Mouse (Mus musculus): ENCODE results near the gene Tox2. TPM values are rescaled to one million over a fixed set of nuclear protein-coding genes. Genes with fewer than 3 reads are reported as not detected.

Gene Tox2
- polyA plus RNA-seq, 1 experiment from 2014 or later, result 5.1 TPM

DNA sequence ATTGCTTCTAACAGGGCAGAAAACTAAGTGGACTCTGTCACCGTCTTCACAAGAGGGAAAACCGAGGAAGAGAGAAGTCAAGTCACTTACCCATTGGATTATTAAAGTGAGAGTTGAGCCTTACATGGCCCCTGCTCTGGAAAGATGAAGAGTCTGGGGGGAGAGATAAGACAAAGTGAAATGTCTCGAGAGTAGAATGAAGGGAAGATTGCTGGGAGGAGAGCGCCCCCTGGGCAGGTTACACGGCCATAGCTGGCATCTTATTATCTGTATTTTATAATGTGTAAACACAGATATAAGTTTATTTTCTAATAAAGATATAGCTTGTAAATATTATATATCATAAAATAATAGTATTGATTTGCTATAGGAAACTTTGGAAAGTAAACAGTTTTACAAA, 147.5 kb downstream of the Tox2 start:
- Histone ChIP-seq H3K4me3 (ENCODE audit: low read depth, low read length) (no peak overlapping the region), H3K9ac (ENCODE audit: low read depth, low read length) (no peak overlapping the region), H3K36me3 (ENCODE audit: control insufficient read depth, insufficient read depth, low read length) (no peaks in the 10 kb centered on the region), H3K4me1 (ENCODE audit: control insufficient read depth, insufficient read depth, low read length) (peaks cover 17% of the 10 kb centered on the region), H3K4me2 (ENCODE audit: low read depth, low read length) (no peak overlapping the region), H3K9me3 (ENCODE audit: control insufficient read depth, low read length) (no peaks in the 10 kb centered on the region), H3K27ac (replicated peaks; ENCODE audit: low read depth, low read length) (no peak overlapping the region), H3K27me3 (replicated peaks; ENCODE audit: control insufficient read depth, insufficient read depth, low read length) (no peaks in the 10 kb centered on the region)
- 53% methylated on average over 5 of the region's 5 CpGs for WGBS
- DNase-seq (ENCODE audit: low spot score) (no peak), ATAC-seq (ENCODE audit: low read depth) (no peak)

DNA sequence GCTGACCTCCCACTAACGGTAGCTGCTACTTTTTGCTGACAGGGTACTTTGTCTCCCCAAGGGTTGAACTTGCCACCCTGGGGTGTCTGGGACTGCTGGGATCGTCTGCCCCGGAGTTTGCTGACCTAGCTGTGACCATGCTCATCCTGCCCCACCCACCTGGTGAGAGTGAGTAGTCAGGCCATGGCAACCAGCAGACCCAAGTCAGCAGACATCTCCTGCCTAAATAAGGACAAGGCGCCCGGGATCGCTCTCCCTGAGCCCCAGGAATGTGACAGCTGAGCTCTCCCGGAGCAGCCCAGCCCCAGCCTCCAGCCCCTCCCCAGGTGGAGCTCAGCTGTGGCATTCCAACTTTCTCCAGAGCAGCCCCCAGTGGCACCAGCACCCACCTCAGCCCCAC, 150.8 kb downstream of the Tox2 start:
- Histone ChIP-seq H3K4me3 (ENCODE audit: low read depth, low read length) (no peak overlapping the region), H3K27me3 (replicated peaks; ENCODE audit: control insufficient read depth, insufficient read depth, low read length) (no peaks in the 10 kb centered on the region), H3K9ac (ENCODE audit: low read depth, low read length) (no peak overlapping the region), H3K4me1 (ENCODE audit: control insufficient read depth, insufficient read depth, low read length) (peaks cover 17% of the 10 kb centered on the region), H3K27ac (replicated peaks; ENCODE audit: low read depth, low read length) (no peak overlapping the region), H3K36me3 (ENCODE audit: control insufficient read depth, insufficient read depth, low read length) (no peaks in the 10 kb centered on the region), H3K9me3 (ENCODE audit: control insufficient read depth, low read length) (no peaks in the 10 kb centered on the region), H3K4me2 (ENCODE audit: low read depth, low read length) (no peak overlapping the region)
- ATAC-seq (ENCODE audit: low read depth) (peak; percentile 85), DNase-seq (ENCODE audit: low spot score) (peak; percentile 65)
- WGBS, result 9% methylated on average over 6 of the region's 7 CpGs

DNA sequence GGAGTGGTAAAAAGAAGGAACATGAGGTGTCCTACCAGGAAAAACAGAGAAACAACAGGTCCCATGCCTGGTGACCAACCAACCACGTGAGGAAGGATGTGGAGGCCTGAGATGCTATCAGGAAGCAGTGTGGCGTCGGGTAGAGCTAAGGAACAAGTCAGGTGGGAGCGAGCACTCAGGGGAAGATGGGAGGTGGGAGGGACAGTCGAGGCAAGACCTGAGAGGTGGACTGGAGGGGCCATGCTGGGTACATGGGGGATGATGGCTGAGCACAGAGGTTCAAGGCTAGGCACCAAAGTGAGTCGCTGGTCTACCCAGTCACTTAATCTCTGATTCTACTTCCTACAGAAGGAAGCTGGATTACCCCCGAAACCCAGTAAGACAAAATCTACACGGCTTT, 152.7 kb downstream of the Tox2 start:
- H3K36me3 ChIP-seq (ENCODE audit: control insufficient read depth, insufficient read depth, low read length), result no peaks in the 10 kb centered on the region
- peaks cover 7% of the 10 kb centered on the region for H3K4me1 ChIP-seq (ENCODE audit: control insufficient read depth, insufficient read depth, low read length)
- no peaks in the 10 kb centered on the region for H3K27me3 ChIP-seq (replicated peaks; ENCODE audit: control insufficient read depth, insufficient read depth, low read length)
- no peak overlapping the region for H3K4me2 ChIP-seq (ENCODE audit: low read depth, low read length)
- no peak overlapping the region for H3K9ac ChIP-seq (ENCODE audit: low read depth, low read length)
- DNase-seq (ENCODE audit: low spot score) (no peak), ATAC-seq (ENCODE audit: low read depth) (no peak)
- H3K27ac ChIP-seq (replicated peaks; ENCODE audit: low read depth, low read length), result no peak overlapping the region
- WGBS, result 84% methylated on average over 8 of the region's 8 CpGs
- H3K4me3 ChIP-seq (ENCODE audit: low read depth, low read length), result no peak overlapping the region
- H3K9me3 ChIP-seq (ENCODE audit: control insufficient read depth, low read length), result no peaks in the 10 kb centered on the region

GRCm38 (mm10) chr2:163356113-163356840, 153.4 kb downstream of the Tox2 start:
- no peak overlapping the region for H3K9ac ChIP-seq (ENCODE audit: low read depth, low read length)
- 78% methylated on average over 12 of the region's 12 CpGs for WGBS
- H3K36me3 ChIP-seq (ENCODE audit: control insufficient read depth, insufficient read depth, low read length), result no peaks in the 10 kb centered on the region
- H3K4me3 ChIP-seq (ENCODE audit: low read depth, low read length), result no peak overlapping the region
- peaks cover 7% of the 10 kb centered on the region for H3K4me1 ChIP-seq (ENCODE audit: control insufficient read depth, insufficient read depth, low read length)
- DNase-seq (ENCODE audit: low spot score) (peak; percentile 29), ATAC-seq (ENCODE audit: low read depth) (no peak)
- no peak overlapping the region for H3K4me2 ChIP-seq (ENCODE audit: low read depth, low read length)
- no peak overlapping the region for H3K27ac ChIP-seq (replicated peaks; ENCODE audit: low read depth, low read length)
- no peaks in the 10 kb centered on the region for H3K27me3 ChIP-seq (replicated peaks; ENCODE audit: control insufficient read depth, insufficient read depth, low read length)
- no peaks in the 10 kb centered on the region for H3K9me3 ChIP-seq (ENCODE audit: control insufficient read depth, low read length)

GRCm38 (mm10) chr2:163358662-163359061, 155.7 kb downstream of the Tox2 start:
- H3K36me3 ChIP-seq (ENCODE audit: control insufficient read depth, insufficient read depth, low read length), result no peaks in the 10 kb centered on the region
- DNase-seq (ENCODE audit: low spot score) (no peak), ATAC-seq (ENCODE audit: low read depth) (no peak)
- H3K9ac ChIP-seq (ENCODE audit: low read depth, low read length), result no peak overlapping the region
- H3K27ac ChIP-seq (replicated peaks; ENCODE audit: low read depth, low read length), result no peak overlapping the region
- H3K4me1 ChIP-seq (ENCODE audit: control insufficient read depth, insufficient read depth, low read length), result peaks cover 3% of the 10 kb centered on the region; the same call in 1 of the 2 replicates
- 61% methylated on average over 5 of the region's 5 CpGs for WGBS
- no peaks in the 10 kb centered on the region for H3K9me3 ChIP-seq (ENCODE audit: control insufficient read depth, low read length)
- no peaks in the 10 kb centered on the region for H3K27me3 ChIP-seq (replicated peaks; ENCODE audit: control insufficient read depth, insufficient read depth, low read length)
- H3K4me3 ChIP-seq (ENCODE audit: low read depth, low read length), result no peak overlapping the region
- H3K4me2 ChIP-seq (ENCODE audit: low read depth, low read length), result no peak overlapping the region

DNA sequence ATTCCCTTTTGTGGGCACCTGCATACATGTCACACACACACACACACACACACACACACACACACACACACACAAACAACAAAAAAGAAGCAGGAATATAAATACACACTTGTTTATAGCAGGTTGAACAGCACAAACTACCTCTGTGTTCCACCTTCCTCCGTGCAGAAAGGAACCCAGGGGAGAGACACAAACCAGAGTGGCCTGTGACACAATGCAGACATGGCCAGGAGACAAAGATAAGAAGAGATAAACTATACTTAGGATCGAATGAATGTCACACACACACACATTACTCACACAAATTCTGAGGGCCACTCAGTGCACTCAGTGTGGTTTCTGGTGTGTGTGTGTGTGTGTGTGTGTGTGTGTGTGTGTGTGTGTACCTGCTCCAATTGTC, 156.3 kb downstream of the Tox2 start:
- no peak overlapping the region for H3K9ac ChIP-seq (ENCODE audit: low read depth, low read length)
- no peak overlapping the region for H3K4me3 ChIP-seq (ENCODE audit: low read depth, low read length)
- H3K4me1 ChIP-seq (ENCODE audit: control insufficient read depth, insufficient read depth, low read length), result no peaks in the 10 kb centered on the region
- no peak for ATAC-seq (ENCODE audit: low read depth)
- no peaks in the 10 kb centered on the region for H3K36me3 ChIP-seq (ENCODE audit: control insufficient read depth, insufficient read depth, low read length)
- no peaks in the 10 kb centered on the region for H3K27me3 ChIP-seq (replicated peaks; ENCODE audit: control insufficient read depth, insufficient read depth, low read length)
- no peak overlapping the region for H3K4me2 ChIP-seq (ENCODE audit: low read depth, low read length)
- no peaks in the 10 kb centered on the region for H3K9me3 ChIP-seq (ENCODE audit: control insufficient read depth, low read length)
- no peak for DNase-seq (ENCODE audit: low spot score)
- 65% methylated on average over 2 of the region's 2 CpGs for WGBS
- no peak overlapping the region for H3K27ac ChIP-seq (replicated peaks; ENCODE audit: low read depth, low read length)

GRCm38 (mm10) chr2:163360858-163361623, 158.1 kb downstream of the Tox2 start:
- H3K27ac ChIP-seq (replicated peaks; ENCODE audit: low read depth, low read length), result no peak overlapping the region
- H3K4me1 ChIP-seq (ENCODE audit: control insufficient read depth, insufficient read depth, low read length), result no peaks in the 10 kb centered on the region
- DNase-seq (ENCODE audit: low spot score) (no peak), ATAC-seq (ENCODE audit: low read depth) (no peak)
- H3K36me3 ChIP-seq (ENCODE audit: control insufficient read depth, insufficient read depth, low read length), result no peaks in the 10 kb centered on the region
- no peaks in the 10 kb centered on the region for H3K9me3 ChIP-seq (ENCODE audit: control insufficient read depth, low read length)
- no peak overlapping the region for H3K9ac ChIP-seq (ENCODE audit: low read depth, low read length)
- WGBS, result 78% methylated on average over 16 of the region's 16 CpGs
- H3K4me3 ChIP-seq (ENCODE audit: low read depth, low read length), result no peak overlapping the region
- H3K4me2 ChIP-seq (ENCODE audit: low read depth, low read length), result no peak overlapping the region
- no peaks in the 10 kb centered on the region for H3K27me3 ChIP-seq (replicated peaks; ENCODE audit: control insufficient read depth, insufficient read depth, low read length)

DNA sequence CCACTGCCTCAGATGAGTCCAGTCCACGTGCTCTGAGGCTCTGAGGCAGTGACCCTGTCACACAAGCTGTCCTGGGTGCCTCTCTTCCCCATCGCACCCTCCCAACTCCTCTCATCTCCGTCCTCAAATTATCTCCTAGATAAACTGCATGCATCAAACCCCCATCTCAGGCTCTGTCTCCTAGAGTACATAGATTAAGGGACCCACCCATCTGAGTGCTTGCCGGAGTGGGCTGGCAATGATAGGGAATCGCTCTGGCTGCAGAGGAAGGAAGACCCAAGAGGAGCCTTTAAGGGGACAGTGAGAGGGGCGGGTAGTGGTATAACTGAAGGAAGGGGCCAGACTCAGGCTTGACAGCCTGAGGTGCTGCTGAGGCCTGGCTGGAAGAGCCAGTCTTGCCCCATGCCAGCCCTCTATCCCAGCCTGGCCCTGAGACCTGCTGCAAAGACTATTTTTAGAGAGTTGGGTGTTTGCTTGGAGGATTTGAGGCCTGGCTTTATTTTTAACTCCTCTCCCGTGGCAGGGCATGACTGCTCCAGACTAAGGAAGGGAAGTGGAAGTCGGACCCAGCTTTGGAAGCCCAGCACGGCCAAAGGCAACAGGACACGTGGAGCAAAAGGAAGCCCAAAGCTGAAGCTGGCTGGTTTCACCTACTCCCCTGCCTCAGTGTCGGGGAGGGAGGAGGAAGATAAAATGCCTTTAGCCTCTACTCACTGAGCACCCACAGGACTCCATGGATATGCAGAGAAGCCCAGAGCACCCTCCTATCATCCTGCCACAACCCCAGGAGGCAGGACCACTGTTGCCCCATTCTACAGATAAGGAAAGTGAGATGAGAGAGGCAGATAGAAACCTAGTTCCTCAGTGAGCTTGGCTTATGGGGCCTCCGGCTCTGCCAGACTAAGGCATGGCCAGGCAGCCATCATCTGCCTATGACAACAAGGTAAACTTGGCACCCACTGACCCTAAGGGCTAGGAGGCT, 160.3 kb downstream of the Tox2 start:
- DNase-seq (ENCODE audit: low spot score), result no peak
- 73% methylated on average over 12 of the region's 12 CpGs for WGBS
- Histone ChIP-seq H3K9ac (ENCODE audit: low read depth, low read length) (no peak overlapping the region), H3K9me3 (ENCODE audit: control insufficient read depth, low read length) (no peaks in the 10 kb centered on the region), H3K36me3 (ENCODE audit: control insufficient read depth, insufficient read depth, low read length) (no peaks in the 10 kb centered on the region), H3K27ac (replicated peaks; ENCODE audit: low read depth, low read length) (peak overlapping the region; percentile 7; the same call in 1 of the 2 replicates), H3K27me3 (replicated peaks; ENCODE audit: control insufficient read depth, insufficient read depth, low read length) (no peaks in the 10 kb centered on the region), H3K4me3 (ENCODE audit: low read depth, low read length) (no peak overlapping the region), H3K4me2 (ENCODE audit: low read depth, low read length) (no peak overlapping the region), H3K4me1 (ENCODE audit: control insufficient read depth, insufficient read depth, low read length) (no peaks in the 10 kb centered on the region)
- ATAC-seq (ENCODE audit: low read depth), result no peak
